Mouse (Mus musculus): ENCODE data around the gene Hopx. TPM values are rescaled to one million over a fixed set of nuclear protein-coding genes. Genes with fewer than 3 reads are reported as not detected.
A peak's percentile ranks its signal among the peaks of the same experiment; 100 is the strongest.

Gene Hopx
- polyA plus RNA-seq, 1 experiment from 2014 or later, result 4.4 TPM

DNA sequence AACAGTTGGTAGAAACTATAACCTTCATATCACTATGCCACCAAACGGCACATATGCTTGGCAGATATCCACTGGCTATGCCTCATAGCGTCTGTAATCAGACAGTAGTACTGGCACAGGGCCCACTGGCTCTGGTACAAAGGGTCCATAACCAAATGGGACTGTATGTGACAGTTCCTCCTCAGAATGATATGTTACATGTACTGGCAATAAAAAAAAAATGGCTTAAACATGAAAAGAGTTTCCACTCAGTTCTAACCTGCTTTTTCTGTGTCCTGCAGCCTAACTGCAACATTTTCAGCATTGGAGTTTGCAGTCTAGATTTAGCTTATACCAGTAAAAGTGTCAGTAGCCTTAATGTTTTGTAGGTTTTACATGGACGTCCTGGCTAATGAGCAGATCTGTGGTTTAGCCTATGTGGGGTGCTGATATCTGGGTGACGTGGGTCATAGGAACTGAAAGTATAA, 9.9 kb upstream of the Hopx start:
- Histone ChIP-seq H3K4me2 (ENCODE audit: low read depth, low read length) (no peak overlapping the region), H3K9ac (ENCODE audit: low read depth, low read length) (no peak overlapping the region), H3K4me3 (ENCODE audit: low read length) (no peak overlapping the region), H3K27ac (ENCODE audit: low read length) (peak overlapping the region; percentile 63), H3K9me3 (ENCODE audit: control insufficient read depth, low read length) (no peaks in the 10 kb centered on the region), H3K27me3 (replicated peaks; ENCODE audit: control insufficient read depth, insufficient read depth, low read length) (no peaks in the 10 kb centered on the region), H3K36me3 (ENCODE audit: control insufficient read depth, insufficient read depth, low read length) (no peaks in the 10 kb centered on the region), H3K4me1 (ENCODE audit: control insufficient read depth, insufficient read depth, low read length) (peaks cover 10% of the 10 kb centered on the region)
- 52% methylated on average over 4 of the region's 4 CpGs for WGBS
- ATAC-seq, result no peak; the same call in 1 of the 2 replicates

DNA sequence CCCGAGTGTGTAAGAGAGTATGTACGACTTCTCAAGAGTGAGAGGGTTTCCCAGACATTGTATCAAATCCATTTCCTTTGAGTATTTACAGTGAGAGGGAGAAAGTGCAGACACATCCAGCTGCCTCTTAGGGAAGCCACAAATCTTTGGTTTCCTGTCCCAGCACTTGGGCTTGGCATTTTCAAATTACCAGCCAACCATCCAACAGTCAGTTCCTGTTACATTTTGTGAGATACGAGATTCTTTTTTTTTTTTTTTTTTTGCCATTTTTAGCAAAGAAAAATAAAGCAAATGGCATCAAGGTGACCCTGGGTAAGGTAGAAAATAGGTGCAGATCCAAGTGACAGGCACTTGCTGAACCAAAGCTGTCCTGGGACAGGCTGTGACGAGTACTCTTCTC, 9.2 kb upstream of the Hopx start:
- no peak overlapping the region for H3K9ac ChIP-seq (ENCODE audit: low read depth, low read length)
- no peak overlapping the region for H3K4me2 ChIP-seq (ENCODE audit: low read depth, low read length)
- 0 out of 2 replicates have a peak overlapping the region, but pooled peaks have one; percentile 39 for H3K27ac ChIP-seq (ENCODE audit: low read length)
- H3K36me3 ChIP-seq (ENCODE audit: control insufficient read depth, insufficient read depth, low read length), result no peaks in the 10 kb centered on the region
- H3K9me3 ChIP-seq (ENCODE audit: control insufficient read depth, low read length), result no peaks in the 10 kb centered on the region
- WGBS, result 54% methylated on average over 4 of the region's 4 CpGs
- no peak overlapping the region for H3K4me3 ChIP-seq (ENCODE audit: low read length)
- H3K4me1 ChIP-seq (ENCODE audit: control insufficient read depth, insufficient read depth, low read length), result peaks cover 10% of the 10 kb centered on the region
- H3K27me3 ChIP-seq (replicated peaks; ENCODE audit: control insufficient read depth, insufficient read depth, low read length), result no peaks in the 10 kb centered on the region
- ATAC-seq, result no peak

DNA sequence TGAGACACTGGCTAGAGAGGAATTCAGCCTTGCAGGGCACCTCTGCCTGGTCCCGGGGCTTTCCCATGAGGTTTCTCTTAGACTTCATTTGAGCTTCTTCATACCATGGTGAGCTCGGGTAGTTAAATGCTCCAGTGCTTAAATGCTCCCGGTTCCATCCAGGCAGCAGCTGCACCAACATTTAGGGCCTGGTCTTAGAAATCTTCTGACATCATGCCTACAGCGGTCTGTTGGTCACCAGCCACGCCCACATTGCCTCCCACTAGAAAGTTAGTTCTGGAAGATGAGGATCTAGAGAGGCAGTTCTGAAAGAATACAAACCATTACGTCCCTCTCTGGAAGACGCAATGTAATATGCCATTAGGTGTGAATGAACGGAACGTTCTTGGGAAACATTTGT, 8.7 kb upstream of the Hopx start:
- no peaks in the 10 kb centered on the region for H3K27me3 ChIP-seq (replicated peaks; ENCODE audit: control insufficient read depth, insufficient read depth, low read length)
- no peak overlapping the region for H3K27ac ChIP-seq (ENCODE audit: low read length)
- no peak for ATAC-seq
- no peaks in the 10 kb centered on the region for H3K36me3 ChIP-seq (ENCODE audit: control insufficient read depth, insufficient read depth, low read length)
- no peak overlapping the region for H3K4me2 ChIP-seq (ENCODE audit: low read depth, low read length)
- no peaks in the 10 kb centered on the region for H3K9me3 ChIP-seq (ENCODE audit: control insufficient read depth, low read length)
- H3K9ac ChIP-seq (ENCODE audit: low read depth, low read length), result no peak overlapping the region
- H3K4me3 ChIP-seq (ENCODE audit: low read length), result no peak overlapping the region
- 65% methylated on average over 9 of the region's 9 CpGs for WGBS
- peaks cover 10% of the 10 kb centered on the region for H3K4me1 ChIP-seq (ENCODE audit: control insufficient read depth, insufficient read depth, low read length)

DNA sequence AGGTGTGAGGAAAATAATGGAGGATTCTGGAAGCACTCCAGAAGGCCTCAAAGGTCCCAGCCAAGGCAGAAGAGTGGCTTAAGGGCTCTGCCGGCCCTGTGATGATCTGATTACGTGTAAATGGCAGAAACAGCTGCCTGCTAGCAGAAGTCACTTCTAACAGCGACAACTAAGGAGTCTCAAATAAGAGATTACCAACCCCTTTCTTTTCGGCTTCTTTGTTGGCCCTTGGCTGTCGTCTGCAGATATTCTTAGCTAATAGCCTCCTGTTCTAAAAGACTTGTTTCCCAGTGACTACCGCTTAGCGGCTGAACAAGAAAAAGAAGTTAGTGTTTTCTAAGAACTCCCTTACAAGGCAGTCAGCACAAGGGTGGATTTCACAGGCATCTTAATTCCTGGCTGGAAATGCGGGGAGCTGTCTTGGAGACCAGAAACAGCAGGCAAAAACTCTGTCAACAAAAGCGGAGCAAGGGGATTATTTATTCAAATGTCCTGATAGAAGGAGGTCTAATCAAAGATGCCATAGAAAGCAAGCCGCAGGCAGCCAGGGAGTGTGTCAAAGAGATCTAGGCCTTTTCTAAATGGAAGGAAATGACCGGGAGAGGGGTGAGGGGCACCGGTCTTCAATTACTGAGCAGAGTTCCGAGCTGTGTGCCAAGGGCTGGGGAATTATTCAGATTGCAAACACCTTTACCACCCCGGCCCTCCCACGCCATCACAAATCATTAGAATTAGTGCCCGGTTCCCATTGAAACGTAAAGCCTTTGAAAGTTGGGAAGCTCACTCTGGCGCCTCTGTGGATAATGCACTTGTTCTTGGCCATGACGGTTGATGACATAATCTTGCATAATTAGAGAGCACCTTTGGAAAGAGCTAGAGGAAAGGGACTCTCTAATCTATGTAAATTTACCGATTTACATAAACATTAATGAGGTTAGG, 7.6 kb upstream of the Hopx start:
- 37% methylated on average over 20 of the region's 20 CpGs for WGBS
- Histone ChIP-seq H3K9ac (ENCODE audit: low read depth, low read length) (no peak overlapping the region), H3K27ac (ENCODE audit: low read length) (no peak overlapping the region)

DNA sequence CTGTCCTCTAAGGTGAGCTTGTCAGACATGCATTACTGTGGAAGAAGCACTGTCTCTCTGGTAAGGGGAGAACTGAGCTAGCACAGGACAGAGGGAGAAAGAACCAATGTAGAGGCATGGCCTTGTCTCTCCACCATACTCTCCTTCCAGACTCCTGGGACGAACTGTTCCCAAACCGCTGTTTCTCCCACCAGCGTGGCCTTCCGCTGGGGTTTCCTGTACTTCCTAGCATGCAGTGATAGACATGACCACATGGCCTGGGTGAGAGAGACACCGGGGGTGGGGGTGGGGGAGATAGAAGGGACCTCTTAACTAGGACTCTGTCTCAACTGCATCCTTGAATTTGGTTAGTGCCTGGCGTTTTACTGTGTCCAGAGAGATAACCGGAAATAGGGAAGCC, 5.8 kb upstream of the Hopx start:
- H3K9me3 ChIP-seq (ENCODE audit: control insufficient read depth, low read length), result no peaks in the 10 kb centered on the region
- WGBS, result 90% methylated on average over 7 of the region's 7 CpGs
- H3K4me3 ChIP-seq (ENCODE audit: low read length), result no peak overlapping the region
- no peak for ATAC-seq
- no peak overlapping the region for H3K4me2 ChIP-seq (ENCODE audit: low read depth, low read length)
- no peaks in the 10 kb centered on the region for H3K27me3 ChIP-seq (replicated peaks; ENCODE audit: control insufficient read depth, insufficient read depth, low read length)
- no peak overlapping the region for H3K9ac ChIP-seq (ENCODE audit: low read depth, low read length)
- no peak overlapping the region for H3K27ac ChIP-seq (ENCODE audit: low read length)
- H3K4me1 ChIP-seq (ENCODE audit: control insufficient read depth, insufficient read depth, low read length), result peaks cover 10% of the 10 kb centered on the region
- no peaks in the 10 kb centered on the region for H3K36me3 ChIP-seq (ENCODE audit: control insufficient read depth, insufficient read depth, low read length)

More for the DNA sequence above, 7.6 kb upstream of the Hopx start:
- no peaks in the 10 kb centered on the region for H3K36me3 ChIP-seq (ENCODE audit: control insufficient read depth, insufficient read depth, low read length)
- no peak overlapping the region for H3K4me2 ChIP-seq (ENCODE audit: low read depth, low read length)
- no peak overlapping the region for H3K4me3 ChIP-seq (ENCODE audit: low read length)
- H3K9me3 ChIP-seq (ENCODE audit: control insufficient read depth, low read length), result no peaks in the 10 kb centered on the region
- no peaks in the 10 kb centered on the region for H3K27me3 ChIP-seq (replicated peaks; ENCODE audit: control insufficient read depth, insufficient read depth, low read length)
- H3K4me1 ChIP-seq (ENCODE audit: control insufficient read depth, insufficient read depth, low read length), result peaks cover 10% of the 10 kb centered on the region
- ATAC-seq, result no peak

DNA sequence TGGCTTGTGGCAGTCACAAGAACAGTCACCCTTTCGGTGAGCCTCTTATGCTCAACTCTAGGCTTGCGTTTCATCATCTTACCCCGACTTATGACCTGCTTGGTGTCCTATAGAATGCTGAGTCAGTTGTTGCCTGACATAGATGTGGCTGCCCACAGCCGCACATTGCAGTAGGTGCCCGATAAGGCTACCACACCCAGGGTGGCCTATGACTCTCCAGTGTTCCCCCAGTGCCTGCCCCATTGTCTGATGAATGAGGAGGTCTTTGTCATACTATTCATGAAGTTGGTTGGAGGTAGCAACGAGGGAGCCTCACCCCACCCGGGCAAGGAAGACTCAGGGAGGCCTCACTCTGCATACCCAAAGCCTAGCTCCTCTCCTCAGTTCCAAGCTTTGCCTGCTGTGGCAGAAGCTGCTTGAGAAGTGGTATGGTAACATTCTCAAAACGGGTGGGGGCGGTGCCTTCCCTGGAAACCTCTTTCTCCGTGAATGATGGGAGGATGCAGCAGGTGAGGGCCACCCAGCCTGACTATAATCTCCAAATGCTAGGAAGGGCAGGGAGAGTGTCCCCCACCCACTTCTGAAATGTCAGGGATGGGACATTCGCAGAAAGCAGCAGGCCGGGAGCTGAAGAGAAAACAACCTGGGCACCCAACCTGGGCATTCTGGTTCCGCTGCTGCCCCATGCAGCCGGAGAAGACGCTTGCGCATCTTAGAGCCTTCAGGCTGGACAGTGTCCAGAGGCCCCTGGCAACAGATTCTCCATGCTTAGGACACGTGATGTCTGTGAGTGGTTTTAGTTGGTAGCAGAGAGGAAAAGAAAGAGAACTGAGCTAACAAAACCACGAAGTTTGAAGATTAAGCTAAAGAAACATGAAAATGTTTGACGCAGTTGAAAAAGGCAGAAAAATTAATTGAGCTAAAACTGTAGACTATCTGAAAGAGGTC, 4.8 kb upstream of the Hopx start:
- Histone ChIP-seq H3K9me3 (ENCODE audit: control insufficient read depth, low read length) (no peaks in the 10 kb centered on the region), H3K4me2 (ENCODE audit: low read depth, low read length) (no peak overlapping the region), H3K27ac (ENCODE audit: low read length) (no peak overlapping the region), H3K36me3 (ENCODE audit: control insufficient read depth, insufficient read depth, low read length) (no peaks in the 10 kb centered on the region), H3K27me3 (replicated peaks; ENCODE audit: control insufficient read depth, insufficient read depth, low read length) (no peaks in the 10 kb centered on the region), H3K4me1 (ENCODE audit: control insufficient read depth, insufficient read depth, low read length) (peaks cover 15% of the 10 kb centered on the region), H3K9ac (ENCODE audit: low read depth, low read length) (no peak overlapping the region), H3K4me3 (ENCODE audit: low read length) (no peak overlapping the region)
- WGBS, result 78% methylated on average over 19 of the region's 19 CpGs
- ATAC-seq, result peak; percentile 65

DNA sequence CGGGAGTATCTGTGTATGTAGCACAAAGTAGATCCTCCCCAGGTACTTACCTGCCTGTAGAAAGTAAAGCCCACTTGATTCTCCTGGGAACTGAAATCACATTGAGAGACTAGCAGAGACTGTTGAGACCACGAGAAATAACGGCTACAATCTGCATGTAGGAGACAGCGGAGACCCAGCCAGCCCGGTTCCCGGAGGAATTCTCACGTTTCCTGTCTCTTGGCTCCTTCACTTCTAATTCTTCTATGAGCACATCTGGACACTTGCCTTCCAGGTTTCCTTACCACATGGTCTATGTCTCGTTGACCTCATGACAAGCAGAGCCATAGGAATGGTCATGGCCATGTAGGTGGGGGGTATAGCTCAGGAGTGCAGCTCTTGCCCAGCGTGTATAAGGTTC, 811 bp upstream of the Hopx start:
- H3K4me1 ChIP-seq (ENCODE audit: control insufficient read depth, insufficient read depth, low read length), result peaks cover 17% of the 10 kb centered on the region; the same call in 1 of the 2 replicates
- no peak overlapping the region for H3K27ac ChIP-seq (ENCODE audit: low read length)
- no peak for ATAC-seq
- WGBS, result 73% methylated on average over 9 of the region's 9 CpGs
- H3K4me2 ChIP-seq (ENCODE audit: low read depth, low read length), result no peak overlapping the region
- H3K9me3 ChIP-seq (ENCODE audit: control insufficient read depth, low read length), result no peaks in the 10 kb centered on the region
- no peak overlapping the region for H3K4me3 ChIP-seq (ENCODE audit: low read length)
- no peaks in the 10 kb centered on the region for H3K36me3 ChIP-seq (ENCODE audit: control insufficient read depth, insufficient read depth, low read length)
- no peaks in the 10 kb centered on the region for H3K27me3 ChIP-seq (replicated peaks; ENCODE audit: control insufficient read depth, insufficient read depth, low read length)
- H3K9ac ChIP-seq (ENCODE audit: low read depth, low read length), result no peak overlapping the region

DNA sequence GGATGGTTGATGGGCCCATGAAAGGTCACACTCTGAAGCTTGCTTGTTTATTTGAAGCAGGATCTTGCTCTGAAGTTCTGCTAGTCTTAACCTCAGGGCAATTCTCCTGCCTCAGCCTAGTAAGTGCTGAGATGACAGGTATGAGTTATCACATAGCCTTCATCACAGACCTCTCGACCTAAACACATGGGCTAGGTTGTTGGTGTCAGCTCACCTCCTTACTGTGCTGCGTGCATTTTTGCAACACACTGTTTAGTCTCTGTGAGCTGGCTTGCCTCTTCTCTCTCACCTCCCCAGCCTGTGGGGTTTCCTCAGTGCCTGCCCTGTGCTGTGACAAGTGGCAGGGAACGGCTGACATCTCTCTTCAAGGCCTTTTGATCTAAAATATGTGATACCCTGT, 1.1 kb downstream of the Hopx start:
- 73% methylated on average over 3 of the region's 3 CpGs for WGBS
- H3K36me3 ChIP-seq (ENCODE audit: control insufficient read depth, insufficient read depth, low read length), result no peaks in the 10 kb centered on the region
- peaks cover 24% of the 10 kb centered on the region for H3K4me1 ChIP-seq (ENCODE audit: control insufficient read depth, insufficient read depth, low read length)
- ATAC-seq, result no peak
- H3K27me3 ChIP-seq (replicated peaks; ENCODE audit: control insufficient read depth, insufficient read depth, low read length), result no peaks in the 10 kb centered on the region
- no peak overlapping the region for H3K4me2 ChIP-seq (ENCODE audit: low read depth, low read length)
- no peak overlapping the region for H3K27ac ChIP-seq (ENCODE audit: low read length)
- no peak overlapping the region for H3K9ac ChIP-seq (ENCODE audit: low read depth, low read length)
- H3K9me3 ChIP-seq (ENCODE audit: control insufficient read depth, low read length), result no peaks in the 10 kb centered on the region
- no peak overlapping the region for H3K4me3 ChIP-seq (ENCODE audit: low read length)

DNA sequence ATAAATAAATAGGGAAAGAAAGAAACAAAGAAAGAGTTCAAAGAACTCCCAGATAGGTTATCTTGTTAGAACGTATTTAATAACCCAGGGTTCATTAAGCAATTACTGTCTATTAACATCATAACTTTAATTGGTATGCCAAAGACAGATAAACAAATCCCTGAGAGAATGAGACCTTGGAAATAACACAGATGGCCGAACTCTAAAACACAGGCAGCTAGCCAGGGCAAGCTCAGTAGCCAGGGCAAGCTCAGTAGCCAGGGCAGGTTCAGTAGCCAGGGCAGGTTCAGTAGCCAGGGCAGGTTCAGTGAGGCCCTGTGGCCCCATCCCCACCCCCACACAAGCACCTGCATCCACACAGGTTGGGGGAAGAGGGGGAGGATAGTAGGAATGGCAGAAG, 2.9 kb downstream of the Hopx start:
- Histone ChIP-seq H3K9me3 (ENCODE audit: control insufficient read depth, low read length) (no peaks in the 10 kb centered on the region), H3K4me2 (ENCODE audit: low read depth, low read length) (no peak overlapping the region), H3K36me3 (ENCODE audit: control insufficient read depth, insufficient read depth, low read length) (no peaks in the 10 kb centered on the region), H3K4me3 (ENCODE audit: low read length) (no peak overlapping the region), H3K9ac (ENCODE audit: low read depth, low read length) (no peak overlapping the region), H3K4me1 (ENCODE audit: control insufficient read depth, insufficient read depth, low read length) (peaks cover 24% of the 10 kb centered on the region), H3K27me3 (replicated peaks; ENCODE audit: control insufficient read depth, insufficient read depth, low read length) (no peaks in the 10 kb centered on the region), H3K27ac (ENCODE audit: low read length) (no peak overlapping the region)
- ATAC-seq, result no peak
- 46% methylated on average over 2 of the region's 2 CpGs for WGBS

Data from intestine, embryonic 16.5 days (tissue).